Mouse (Mus musculus): ENCODE measurements around the gene Scn5a. TPM values are rescaled to one million over a fixed set of nuclear protein-coding genes. Genes with fewer than 3 reads are reported as not detected.

Scn5a gene
- total and polyA plus RNA-seq, 2 experiments from 2014 or later: 0.38 to 1.2 TPM

DNA sequence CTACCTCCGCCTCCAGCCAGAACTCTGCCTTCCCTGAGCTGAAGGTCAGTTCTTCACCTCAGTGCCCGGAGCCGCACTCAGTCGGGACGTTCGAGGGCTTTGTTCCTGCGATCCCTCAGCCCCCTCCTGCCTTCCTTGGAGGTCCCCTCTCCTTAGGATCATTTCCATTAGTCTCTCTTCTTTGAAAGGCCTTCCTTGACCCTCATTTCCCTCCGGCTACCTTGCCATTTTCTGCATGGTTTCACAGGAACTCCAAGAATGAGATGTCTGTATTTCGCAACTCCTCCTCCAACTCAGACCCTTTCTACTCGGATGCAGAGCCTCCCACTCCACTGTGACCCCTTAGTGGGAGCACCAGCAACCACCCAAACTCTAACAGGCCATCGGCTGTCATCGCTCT is 31.3 kb downstream of the Scn5a start:
- WGBS: 44% methylated on average over 12 of the region's 12 CpGs
- Histone ChIP-seq H3K9me3 (ENCODE audit: low read length) (0 out of 2 replicates have a peak, but pooled peaks cover 3% of the 10 kb centered on the region), H3K27me3 (ENCODE audit: insufficient read depth, low read length) (peaks cover 73% of the 10 kb centered on the region), H3K4me3 (ENCODE audit: low read depth, low read length) (no peak overlapping the region), H3K36me3 (ENCODE audit: insufficient read depth, low read length) (no peaks in the 10 kb centered on the region), H3K27ac (ENCODE audit: low read depth, low read length) (no peak overlapping the region), H3K9ac (replicated peaks; ENCODE audit: low read length, poor library complexity, severe bottlenecking) (no peak overlapping the region), H3K4me1 (ENCODE audit: insufficient read depth, low read length) (no peaks in the 10 kb centered on the region), H3K4me2 (ENCODE audit: low read depth, low read length, poor library complexity, severe bottlenecking) (no peak overlapping the region)
- TF ChIP-seq CTCF (IDR thresholded peaks at IDR 0.05): no peak
- DNase-seq (ENCODE audit: low spot score): no peak
- no peak for ATAC-seq (ENCODE audit: low FRiP score)

DNA sequence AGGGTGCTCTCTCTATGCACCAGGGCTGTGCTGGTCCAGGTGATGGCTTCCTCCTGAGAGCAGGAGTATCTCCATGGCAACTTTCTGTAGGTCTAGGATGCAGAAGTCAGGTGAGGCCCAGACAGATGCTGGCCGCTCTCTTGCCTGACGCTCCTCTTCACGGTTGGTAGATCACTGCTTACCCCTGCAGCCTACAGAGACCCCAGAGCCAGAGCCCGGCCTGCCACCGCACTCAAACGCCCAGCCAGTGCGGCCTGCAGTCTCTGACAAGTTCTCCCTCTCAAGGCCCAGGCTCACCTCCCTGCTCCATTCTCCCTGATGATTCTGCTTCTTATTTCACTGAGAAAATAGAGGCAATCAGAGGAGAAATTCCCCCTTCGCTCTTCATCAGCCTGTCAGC is 31.7 kb downstream of the Scn5a start:
- DNase-seq (ENCODE audit: low spot score) (no peak), ATAC-seq (ENCODE audit: low FRiP score) (no peak)
- Histone ChIP-seq H3K36me3 (ENCODE audit: insufficient read depth, low read length) (no peaks in the 10 kb centered on the region), H3K4me1 (ENCODE audit: insufficient read depth, low read length) (no peaks in the 10 kb centered on the region), H3K9me3 (ENCODE audit: low read length) (0 out of 2 replicates have a peak, but pooled peaks cover 3% of the 10 kb centered on the region), H3K4me3 (ENCODE audit: low read depth, low read length) (no peak overlapping the region), H3K27ac (ENCODE audit: low read depth, low read length) (no peak overlapping the region), H3K27me3 (ENCODE audit: insufficient read depth, low read length) (peaks cover 72% of the 10 kb centered on the region), H3K4me2 (ENCODE audit: low read depth, low read length, poor library complexity, severe bottlenecking) (no peak overlapping the region), H3K9ac (replicated peaks; ENCODE audit: low read length, poor library complexity, severe bottlenecking) (no peak overlapping the region)
- 66% methylated on average over 8 of the region's 8 CpGs for WGBS
- TF ChIP-seq CTCF (IDR thresholded peaks at IDR 0.05): no peak

DNA sequence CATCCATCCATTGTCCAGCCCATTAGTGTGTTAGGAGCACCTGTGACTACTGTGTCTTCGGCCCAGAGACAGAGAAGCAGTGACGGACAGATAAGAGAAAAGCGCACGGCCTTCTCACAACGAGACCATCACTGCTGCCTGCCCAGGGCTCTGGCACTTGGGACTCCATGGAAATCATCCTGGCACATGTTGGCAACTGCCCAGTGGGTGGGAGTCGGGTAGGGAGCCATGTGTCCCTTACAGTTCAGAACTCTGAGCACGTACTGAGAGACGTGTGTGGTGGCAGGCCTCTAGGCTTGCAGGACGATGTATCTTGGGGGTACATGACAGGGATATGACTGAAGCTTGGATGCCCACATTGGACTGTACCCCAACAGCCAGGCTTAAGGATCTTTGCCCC is 38.1 kb downstream of the Scn5a start:
- H3K27me3 ChIP-seq (ENCODE audit: insufficient read depth, low read length): peaks cover 87% of the 10 kb centered on the region

DNA sequence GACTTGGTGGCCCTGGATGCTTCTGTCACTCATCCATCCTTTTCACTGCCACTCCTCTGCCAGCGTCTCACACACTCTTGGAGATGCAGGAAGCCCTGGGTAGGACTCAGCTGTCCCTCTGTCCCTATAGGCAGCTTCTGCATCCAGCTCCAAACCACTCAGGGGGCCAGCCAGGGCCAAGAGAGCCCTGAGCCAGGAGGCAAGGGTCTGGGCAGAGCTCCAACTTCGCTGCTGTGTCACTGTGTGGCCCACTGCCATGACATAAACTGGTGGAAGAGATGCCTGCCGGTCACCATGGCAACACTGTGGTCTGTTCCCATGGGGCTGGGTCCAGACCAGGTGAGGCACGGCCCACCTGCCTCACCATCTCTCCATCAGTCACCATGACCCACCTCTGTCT is 41.0 kb downstream of the Scn5a start:
- H3K4me2 ChIP-seq (ENCODE audit: low read depth, low read length, poor library complexity, severe bottlenecking): no peak overlapping the region
- no peaks in the 10 kb centered on the region for H3K9me3 ChIP-seq (ENCODE audit: low read length)
- DNase-seq (ENCODE audit: low spot score) (peak; percentile 79), ATAC-seq (ENCODE audit: low FRiP score) (peak; percentile 44; the same call in 1 of the 2 replicates)
- no peak for TF ChIP-seq CTCF (IDR thresholded peaks at IDR 0.05)
- H3K27ac ChIP-seq (ENCODE audit: low read depth, low read length): no peak overlapping the region
- H3K36me3 ChIP-seq (ENCODE audit: insufficient read depth, low read length): no peaks in the 10 kb centered on the region
- H3K4me1 ChIP-seq (ENCODE audit: insufficient read depth, low read length): no peaks in the 10 kb centered on the region
- H3K27me3 ChIP-seq (ENCODE audit: insufficient read depth, low read length): peaks cover 90% of the 10 kb centered on the region
- H3K4me3 ChIP-seq (ENCODE audit: low read depth, low read length): no peak overlapping the region
- WGBS: 54% methylated on average over 4 of the region's 4 CpGs
- H3K9ac ChIP-seq (replicated peaks; ENCODE audit: low read length, poor library complexity, severe bottlenecking): no peak overlapping the region

More for the DNA sequence above, 38.1 kb downstream of the Scn5a start:
- Histone ChIP-seq H3K36me3 (ENCODE audit: insufficient read depth, low read length) (no peaks in the 10 kb centered on the region), H3K4me2 (ENCODE audit: low read depth, low read length, poor library complexity, severe bottlenecking) (no peak overlapping the region), H3K9ac (replicated peaks; ENCODE audit: low read length, poor library complexity, severe bottlenecking) (no peak overlapping the region), H3K9me3 (ENCODE audit: low read length) (0 out of 2 replicates have a peak, but pooled peaks cover 3% of the 10 kb centered on the region), H3K4me1 (ENCODE audit: insufficient read depth, low read length) (no peaks in the 10 kb centered on the region), H3K27ac (ENCODE audit: low read depth, low read length) (no peak overlapping the region), H3K4me3 (ENCODE audit: low read depth, low read length) (no peak overlapping the region)
- ATAC-seq (ENCODE audit: low FRiP score) (no peak), DNase-seq (ENCODE audit: low spot score) (peak; percentile 25)
- 79% methylated on average over 9 of the region's 9 CpGs for WGBS
- TF ChIP-seq CTCF (IDR thresholded peaks at IDR 0.05): no peak

DNA sequence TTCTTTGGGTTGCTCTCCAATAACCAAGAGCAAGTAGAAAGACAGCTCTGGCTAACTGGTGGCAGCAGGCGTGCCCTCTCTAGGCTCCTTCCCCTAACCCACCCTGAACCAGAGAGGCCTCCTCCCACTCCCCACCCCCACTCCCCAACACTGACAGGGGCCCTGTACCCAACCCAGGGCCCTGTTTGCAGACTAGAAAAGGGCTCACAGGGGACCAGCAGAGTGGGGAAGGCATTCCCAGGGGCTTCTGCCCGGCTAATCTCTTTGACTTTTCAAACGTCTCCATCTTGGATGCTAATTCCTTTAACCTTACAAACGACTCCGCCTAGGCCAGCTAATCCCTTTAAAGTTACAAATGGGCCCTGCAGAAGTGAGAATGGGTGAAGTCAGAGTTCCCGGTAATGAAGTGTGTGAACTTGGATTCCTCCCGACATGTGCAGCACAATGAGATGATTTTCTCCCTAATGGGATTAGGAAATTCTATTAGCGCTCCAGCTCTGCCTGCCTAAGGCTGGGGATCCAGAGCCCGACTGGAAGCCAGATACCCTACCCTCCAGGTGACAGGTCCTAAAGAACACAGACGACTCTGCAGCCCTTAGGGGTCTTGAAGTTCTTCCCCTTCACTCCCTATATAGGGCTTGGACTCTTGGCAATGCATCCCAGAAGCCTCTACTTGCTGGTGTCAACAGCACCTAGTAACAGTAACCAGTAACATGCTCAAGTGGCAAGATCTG is 47.0 kb downstream of the Scn5a start:
- DNase-seq (ENCODE audit: low spot score): peak; percentile 28
- Histone ChIP-seq H3K4me1 (ENCODE audit: insufficient read depth, low read length) (no peaks in the 10 kb centered on the region), H3K4me3 (ENCODE audit: low read depth, low read length) (no peak overlapping the region), H3K27ac (ENCODE audit: low read depth, low read length) (no peak overlapping the region), H3K27me3 (ENCODE audit: insufficient read depth, low read length) (peaks cover 93% of the 10 kb centered on the region), H3K9ac (replicated peaks; ENCODE audit: low read length, poor library complexity, severe bottlenecking) (no peak overlapping the region), H3K4me2 (ENCODE audit: low read depth, low read length, poor library complexity, severe bottlenecking) (no peak overlapping the region), H3K36me3 (ENCODE audit: insufficient read depth, low read length) (no peaks in the 10 kb centered on the region), H3K9me3 (ENCODE audit: low read length) (no peaks in the 10 kb centered on the region)
- no peak for ATAC-seq (ENCODE audit: low FRiP score)
- WGBS: 5% methylated on average over 10 of the region's 10 CpGs
- TF ChIP-seq CTCF (IDR thresholded peaks at IDR 0.05): no peak

DNA sequence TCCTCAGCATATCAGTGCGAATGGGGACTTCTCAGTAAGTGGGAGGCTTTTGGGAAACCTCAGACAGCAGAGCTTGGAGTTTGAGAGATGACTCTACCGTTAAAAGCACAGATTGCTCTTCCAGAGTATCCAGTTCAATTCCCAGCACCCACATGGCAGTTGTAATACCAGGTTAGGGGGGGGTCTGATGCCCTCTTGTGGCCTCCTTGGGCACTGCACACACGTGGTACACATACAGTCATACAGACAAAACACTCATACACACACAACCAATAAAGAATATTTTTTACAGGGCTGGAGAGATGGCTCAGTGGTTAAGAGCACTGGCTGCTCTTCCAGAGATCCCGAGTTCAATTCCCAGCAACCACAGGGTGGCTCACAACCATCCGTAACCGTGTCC is 54.3 kb downstream of the Scn5a start:
- 93% methylated on average over 6 of the region's 6 CpGs for WGBS

More for the DNA sequence above, 54.3 kb downstream of the Scn5a start:
- Histone ChIP-seq H3K9ac (replicated peaks; ENCODE audit: low read length, poor library complexity, severe bottlenecking) (no peak overlapping the region), H3K36me3 (ENCODE audit: insufficient read depth, low read length) (no peaks in the 10 kb centered on the region), H3K9me3 (ENCODE audit: low read length) (no peaks in the 10 kb centered on the region), H3K4me2 (ENCODE audit: low read depth, low read length, poor library complexity, severe bottlenecking) (no peak overlapping the region), H3K4me3 (ENCODE audit: low read depth, low read length) (no peak overlapping the region), H3K4me1 (ENCODE audit: insufficient read depth, low read length) (no peaks in the 10 kb centered on the region), H3K27ac (ENCODE audit: low read depth, low read length) (no peak overlapping the region), H3K27me3 (ENCODE audit: insufficient read depth, low read length) (peaks cover 69% of the 10 kb centered on the region)
- no peak for ATAC-seq (ENCODE audit: low FRiP score)
- no peak for DNase-seq (ENCODE audit: low spot score)
- TF ChIP-seq CTCF (IDR thresholded peaks at IDR 0.05): peak; percentile 7; the same call in 1 of the 2 replicates

Measured in midbrain, postnatal 0 days (tissue).